Mouse (Mus musculus): ENCODE results near the gene Rsph9.

The Rsph9 gene

DNA sequence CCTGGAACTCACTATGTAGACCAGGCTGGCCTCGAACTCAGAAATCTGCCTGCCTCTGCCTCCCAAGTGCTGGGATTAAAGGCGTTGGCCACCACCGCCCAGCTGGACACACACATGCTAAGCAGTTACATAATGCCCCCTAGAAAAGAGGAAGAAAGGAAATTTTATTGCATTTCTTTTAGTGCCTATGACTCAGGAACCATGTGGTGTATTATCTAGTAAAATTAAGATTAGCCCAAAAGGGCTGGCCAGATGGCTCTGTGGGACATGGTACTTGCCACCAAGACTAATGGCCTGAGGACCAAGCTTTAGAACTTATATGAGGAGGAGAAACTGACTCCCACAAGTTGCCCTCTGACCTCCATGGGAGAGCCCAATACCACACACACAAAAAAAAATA is 4.1 kb downstream of the Rsph9 start:
- no peak for DNase-seq (ENCODE audit: low spot score)

DNA sequence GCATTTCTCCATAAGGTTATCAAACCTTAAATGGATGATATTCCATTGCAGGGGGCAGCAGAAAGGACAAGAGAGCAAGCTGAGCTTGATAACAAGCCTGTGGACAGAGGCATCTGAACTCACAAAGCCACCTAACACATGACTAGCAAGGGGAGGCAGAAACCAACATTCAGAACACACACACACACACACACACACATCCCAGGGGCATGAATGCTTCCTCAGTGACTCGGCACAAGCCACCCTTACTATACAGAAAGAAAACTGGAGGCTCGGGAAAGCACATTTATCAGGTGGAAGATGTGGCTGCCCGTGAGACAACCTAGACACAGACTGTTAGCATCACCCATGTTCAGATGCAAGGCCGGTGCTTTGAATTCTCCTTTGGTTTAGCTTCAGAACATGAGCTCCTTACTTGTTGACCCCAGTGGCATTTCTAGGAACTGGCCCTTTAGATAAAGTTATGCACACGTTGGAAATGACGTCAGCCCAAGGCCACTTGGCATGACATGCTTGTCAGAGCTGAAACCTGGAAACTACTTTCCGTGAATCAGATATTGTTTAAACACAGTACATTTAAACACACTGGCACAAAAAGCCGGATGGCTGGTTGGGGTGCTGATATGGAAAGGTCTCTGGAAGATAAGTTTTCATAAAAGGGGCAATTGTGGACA is 5.3 kb downstream of the Rsph9 start:
- DNase-seq (ENCODE audit: low spot score) = no peak

- peak; percentile 50 for DNase-seq (ENCODE audit: low spot score)
Measured at GRCm38 (mm10) chr17:46132862-46133261, 11.2 kb downstream of the Rsph9 start.

DNA sequence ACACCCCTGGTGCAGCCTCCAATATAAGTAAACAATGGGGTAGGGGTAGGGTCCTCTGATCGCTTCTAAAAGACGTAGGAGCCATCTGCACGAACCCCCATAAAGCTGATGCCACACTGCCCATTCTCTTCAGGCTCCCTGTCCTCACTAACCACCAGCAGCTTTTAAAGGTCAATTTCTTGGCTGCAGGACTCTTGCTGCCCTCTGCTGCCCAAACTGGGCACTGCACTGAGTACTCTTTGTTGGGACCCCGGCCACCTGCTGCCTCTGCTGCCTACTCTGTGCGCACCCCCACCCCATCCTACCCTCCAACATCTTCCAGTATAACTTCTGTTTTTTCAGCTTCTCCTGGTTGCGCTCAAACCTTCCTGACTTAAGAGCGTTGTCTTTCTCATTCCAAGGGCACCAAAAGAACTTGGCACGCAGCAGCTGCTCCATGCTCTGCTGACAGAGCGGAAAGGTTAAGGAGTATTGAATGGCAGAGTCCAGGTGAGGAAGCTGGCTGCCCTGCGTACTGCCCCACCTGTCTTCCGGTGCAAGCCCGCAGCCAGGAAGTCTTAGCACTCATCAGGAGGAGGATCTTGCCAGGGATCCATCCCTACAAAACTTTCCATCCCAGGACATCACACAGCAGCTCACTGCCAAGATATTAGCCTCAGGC is 11.8 kb downstream of the Rsph9 start:
- peak; percentile 82 for DNase-seq (ENCODE audit: low spot score)

GRCm38 (mm10) chr17:46129741-46130498 is 14.1 kb downstream of the Rsph9 start:
- DNase-seq (ENCODE audit: low spot score) = peak; percentile 67

- DNase-seq (ENCODE audit: low spot score) = no peak
Measured at GRCm38 (mm10) chr17:46127814-46128493, 16.1 kb downstream of the Rsph9 start.

DNA sequence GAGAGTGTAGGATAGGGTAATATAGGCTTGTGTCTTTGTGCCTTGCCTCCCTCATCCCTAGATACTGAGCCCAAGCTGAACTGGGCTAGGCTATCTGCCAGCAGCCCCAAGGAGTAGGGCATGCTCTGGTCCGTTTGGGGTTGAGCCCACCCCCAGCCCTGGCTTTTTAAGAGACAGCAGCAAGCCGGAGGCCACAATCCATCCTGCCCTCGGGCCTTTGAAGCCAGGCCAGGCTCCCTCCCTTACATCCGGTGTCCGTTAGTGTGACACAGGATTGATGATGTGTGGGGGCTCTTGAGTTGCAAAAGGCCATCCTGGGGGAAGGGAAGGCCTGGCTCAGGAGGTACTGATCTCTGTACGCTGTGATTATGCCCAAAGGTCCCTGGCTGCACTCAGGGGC is 17.4 kb downstream of the Rsph9 start:
- no peak for DNase-seq (ENCODE audit: low spot score)

- no peak for DNase-seq (ENCODE audit: low spot score)
Measured at GRCm38 (mm10) chr17:46123953-46124700, 19.9 kb downstream of the Rsph9 start.

DNA sequence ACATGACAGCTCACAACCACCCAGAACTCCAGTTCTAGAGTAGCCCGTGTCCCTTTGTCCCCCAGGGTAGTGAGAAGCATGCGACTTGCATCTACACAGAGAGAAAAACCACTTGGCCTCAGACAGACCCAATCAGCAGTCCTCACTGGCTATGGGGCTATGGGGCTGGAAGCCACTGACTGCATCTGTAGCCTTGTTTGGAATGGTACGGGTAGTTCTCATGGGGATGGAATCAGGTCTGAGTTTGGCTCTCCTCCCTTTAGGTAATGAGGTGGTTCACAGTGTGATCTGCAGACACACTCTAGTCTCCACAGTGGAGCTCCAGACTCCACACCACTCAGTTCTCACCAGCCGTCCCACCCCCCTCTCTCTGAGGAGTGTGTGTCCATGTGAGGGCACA is 20.7 kb downstream of the Rsph9 start:
- no peak for DNase-seq (ENCODE audit: low spot score)

- DNase-seq (ENCODE audit: low spot score) = no peak
Measured at GRCm38 (mm10) chr17:46122791-46123190, 21.2 kb downstream of the Rsph9 start.

- DNase-seq (ENCODE audit: low spot score) = no peak
Measured at GRCm38 (mm10) chr17:46119641-46120040, 24.4 kb downstream of the Rsph9 start.

GRCm38 (mm10) chr17:46118423-46118850 is 25.6 kb downstream of the Rsph9 start:
- peak; percentile 64 for DNase-seq (ENCODE audit: low spot score)

DNA sequence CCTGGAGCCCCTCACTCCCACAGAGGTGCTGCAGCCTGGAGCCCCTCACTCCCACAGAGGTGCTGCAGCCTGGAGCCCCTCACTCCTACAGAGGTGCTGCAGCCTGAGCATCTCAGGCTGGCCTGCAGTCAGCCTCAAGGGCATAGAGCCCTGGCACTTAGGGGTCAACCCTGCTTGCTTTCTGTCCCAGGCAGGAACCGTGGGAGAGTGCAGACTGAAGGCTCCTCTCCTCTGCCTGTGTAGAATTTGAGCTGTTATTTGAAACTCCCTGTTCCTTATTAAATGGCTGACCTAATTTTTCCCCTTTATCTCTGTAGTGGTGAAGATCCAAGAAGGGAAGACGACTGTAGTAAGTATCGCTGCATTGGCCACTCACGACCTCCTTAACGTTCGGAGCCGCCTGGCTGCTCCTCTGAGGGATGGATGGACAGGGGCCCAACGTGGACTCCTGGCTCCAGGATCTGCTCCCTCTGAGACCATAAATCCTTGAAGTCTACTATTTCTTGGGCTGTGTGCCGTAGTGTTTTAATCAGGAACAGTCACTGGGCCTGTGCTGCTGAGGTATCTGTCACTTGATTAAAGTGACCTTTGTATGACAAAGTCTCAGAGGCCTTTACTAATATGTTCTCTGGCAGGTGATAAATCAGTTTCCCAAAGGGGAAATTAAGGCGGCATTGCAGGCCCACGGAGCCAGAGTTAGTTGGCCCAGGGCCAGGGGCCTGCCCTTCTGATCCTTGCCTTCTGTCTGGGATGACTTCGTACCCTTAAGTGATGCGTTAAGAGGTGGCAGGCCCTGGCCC is 26.2 kb downstream of the Rsph9 start:
- DNase-seq (ENCODE audit: low spot score) = no peak

DNA sequence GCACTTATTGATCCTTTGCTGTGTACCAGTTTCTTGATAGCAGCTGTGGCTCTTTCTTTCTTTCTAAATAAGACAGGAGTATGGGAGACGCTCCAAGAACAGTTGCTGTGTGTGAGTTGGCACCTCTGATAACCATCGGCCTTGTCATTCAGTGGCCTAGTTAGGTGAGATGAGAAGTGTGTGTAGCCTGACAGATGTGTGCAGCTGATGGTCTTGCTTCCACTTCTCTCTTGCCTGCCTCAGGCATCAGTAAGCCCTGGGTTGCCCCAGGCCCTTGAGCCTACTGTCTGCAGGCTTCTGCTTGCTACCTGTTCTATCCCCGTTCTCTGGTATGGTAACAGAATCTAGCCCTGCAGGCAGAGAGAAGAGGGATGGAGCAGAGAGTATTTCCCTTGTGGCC is 27.1 kb downstream of the Rsph9 start:
- no peak for DNase-seq (ENCODE audit: low spot score)

DNA sequence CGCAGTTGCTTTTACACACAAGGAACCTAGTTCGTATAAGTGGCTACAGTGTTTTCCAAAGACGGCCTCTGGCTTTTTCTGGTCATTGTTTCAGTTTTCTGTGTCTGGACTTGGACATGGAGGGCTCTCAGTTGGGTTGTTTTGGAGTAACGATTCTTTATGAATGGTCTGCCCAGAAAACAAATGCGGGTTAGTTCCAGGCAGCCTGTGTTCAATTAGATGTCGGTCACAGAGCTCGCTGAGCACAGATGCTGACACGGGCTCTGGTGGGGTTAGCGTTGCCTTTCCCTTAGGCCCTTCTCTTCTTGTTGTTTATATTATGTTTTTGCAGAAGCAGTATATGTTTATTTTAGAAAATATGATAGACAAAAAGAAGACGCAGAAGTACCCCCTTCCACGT is 27.9 kb downstream of the Rsph9 start:
- no peak for DNase-seq (ENCODE audit: low spot score)

DNA sequence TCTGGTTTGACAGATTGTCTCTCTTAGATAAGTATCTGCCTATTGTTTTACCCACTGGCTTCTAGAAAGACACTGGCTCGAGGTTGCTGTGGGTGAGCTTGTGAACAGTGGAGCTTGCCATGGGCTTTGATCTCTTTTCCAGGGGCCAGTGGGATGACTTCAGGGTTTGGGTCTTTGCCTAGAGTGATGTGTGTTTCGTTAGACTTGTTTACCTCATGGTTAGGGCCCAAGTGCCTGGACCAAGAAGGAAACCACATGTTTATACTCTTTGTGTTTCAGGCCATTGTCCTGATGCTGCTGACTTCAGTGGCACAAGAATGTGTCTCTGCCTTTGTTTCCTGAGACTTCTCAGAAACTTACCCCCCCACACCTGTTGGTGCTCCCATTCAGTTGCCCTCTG is 28.5 kb downstream of the Rsph9 start:
- no peak for DNase-seq (ENCODE audit: low spot score)

DNA sequence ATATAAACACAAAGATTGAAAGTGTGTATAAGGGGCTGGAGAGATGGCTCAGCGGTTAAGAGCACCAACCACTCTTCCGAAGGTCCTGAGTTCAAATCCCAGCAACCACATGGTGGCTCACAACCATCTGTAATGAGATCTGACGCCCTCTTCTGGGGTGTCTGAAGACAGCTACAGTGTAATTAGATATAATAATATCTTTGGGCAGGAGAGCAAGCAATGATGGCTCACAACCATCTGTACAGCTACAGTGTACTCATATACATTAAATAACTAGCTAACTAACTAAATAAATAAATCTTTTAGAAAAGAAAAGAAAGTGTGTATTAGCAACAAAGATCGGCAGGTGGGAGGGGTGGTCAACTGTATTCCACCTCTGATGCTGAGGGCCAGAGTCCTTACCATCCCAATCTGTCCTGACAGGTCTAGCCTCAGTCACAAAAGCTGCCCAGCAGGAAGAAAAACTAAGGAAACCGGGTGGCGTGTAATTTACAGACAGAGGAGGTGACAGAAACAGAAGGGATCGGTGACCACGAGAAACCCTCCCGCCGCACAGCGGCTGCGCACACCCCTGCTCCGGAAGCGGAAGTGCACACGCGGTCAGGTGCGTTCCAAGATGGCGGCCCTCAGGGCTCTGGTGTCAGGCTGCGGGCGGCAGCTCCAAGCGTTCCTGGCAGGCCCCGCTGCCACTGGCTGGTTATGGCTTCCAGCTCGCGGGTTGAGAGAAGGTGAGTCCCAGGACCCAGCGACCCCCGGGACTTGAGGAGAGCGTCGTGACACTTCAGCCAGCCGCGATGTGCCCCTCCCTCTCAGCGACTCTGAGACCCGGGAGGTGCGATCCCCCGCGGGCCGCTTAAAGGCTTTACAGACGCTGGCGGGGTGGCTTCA is 33.4 kb downstream of the Rsph9 start, which contains the start of gene Mrps18a:
TSS of gene Mrps18a (plus strand) at position 585 of the 888 bp plus-strand sequence.
- peak; percentile 93 for DNase-seq (ENCODE audit: low spot score)

- DNase-seq (ENCODE audit: low spot score) = no peak
Measured at GRCm38 (mm10) chr17:46108286-46108685, 35.7 kb downstream of the Rsph9 start.

DNA sequence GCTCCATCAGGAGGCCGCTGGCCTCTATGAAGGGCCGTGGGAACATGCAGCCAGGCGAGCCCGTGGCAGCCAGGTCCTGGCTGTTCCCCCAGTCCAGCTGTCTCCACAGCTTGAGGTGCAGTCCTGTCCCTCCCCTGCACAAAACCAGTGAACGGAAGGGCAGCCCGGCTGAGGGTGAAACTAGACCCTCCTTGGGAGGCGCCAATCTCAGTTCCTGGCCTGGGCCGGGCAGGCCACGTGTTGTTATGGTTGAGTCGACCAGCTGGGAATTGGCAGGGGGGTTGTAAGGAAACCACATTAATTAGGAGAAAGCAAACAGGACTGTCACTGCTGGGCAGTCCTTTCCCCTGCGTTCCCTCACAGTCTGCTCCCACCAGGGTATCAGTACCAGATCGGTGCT is 39.5 kb downstream of the Rsph9 start:
- peak; percentile 86 for DNase-seq (ENCODE audit: low spot score)

Measured in MN1 (cell line).